Comparison of ENCODE assay signal across 33 mouse cellular contexts in the genomic region with DNA sequence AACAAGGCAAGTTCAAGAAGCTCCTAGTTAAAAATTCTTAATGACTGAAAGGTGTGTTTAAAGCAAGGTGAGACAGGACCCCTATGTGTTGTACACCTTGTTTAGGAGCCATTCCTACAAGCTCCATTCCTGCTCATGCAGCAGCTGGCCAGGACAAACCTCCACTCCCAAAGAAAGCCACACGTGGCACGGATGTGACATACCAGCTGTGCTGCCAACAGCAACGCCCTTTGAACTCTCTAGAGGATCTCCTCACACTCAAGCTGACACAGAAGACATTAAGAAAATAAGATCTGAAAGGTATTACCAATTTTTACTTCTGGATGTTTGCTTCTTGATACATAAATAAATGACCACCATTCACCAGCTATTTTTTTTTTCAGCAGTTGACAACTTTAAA. TPM values are rescaled to one million over a fixed set of nuclear protein-coding genes. Genes with fewer than 3 reads are reported as not detected.
A peak's percentile ranks its signal among the peaks of the same experiment; 100 is the strongest.
DNase-seq lines count a peak whose midpoint lies in the region; ATAC-seq lines count a peak whose summit lies in the region.
"Had no signal": no experiment of that assay in that cellular context is flagged by ENCODE, and none has a peak within 500 bp of the region (broad histone marks: within the 10 kb centered on the region; RNA-seq: fewer than 3 reads in every experiment).

No protein-coding gene starts in this region.

- no peaks in the 10 kb centered on the region for H3K9me3 ChIP-seq in kidney, embryonic 16.5 days (ENCODE audit: low read length)
- H3K9me3 ChIP-seq: embryonic facial prominence, embryonic 10.5 days; embryonic facial prominence, embryonic 15.5 days; forebrain, embryonic 12.5 days; limb, embryonic 12.5 days; megakaryocyte, embryonic 14.5 days; midbrain, embryonic 12.5 days; neural tube, embryonic 13.5 days had no signal

- H3K4me1 ChIP-seq in kidney, embryonic 16.5 days (ENCODE audit: insufficient read depth, low read length) = no peaks in the 10 kb centered on the region
- H3K4me1 ChIP-seq: embryonic facial prominence, embryonic 10.5 days; embryonic facial prominence, embryonic 15.5 days; forebrain, embryonic 12.5 days; limb, embryonic 12.5 days; midbrain, embryonic 12.5 days; neural tube, embryonic 13.5 days had no signal

- H3K36me3 ChIP-seq in kidney, embryonic 16.5 days (ENCODE audit: insufficient read depth, low read length) = no peaks in the 10 kb centered on the region
- H3K36me3 ChIP-seq: limb, embryonic 12.5 days had no signal

- peak; percentile 29 for DNase-seq in embryo, embryonic 10 days (ENCODE audit: low spot score)
- no peak for DNase-seq in embryo, embryonic 9.5 days (ENCODE audit: extremely low spot score)
- DNase-seq in kidney, adult 18-20 months = peak; percentile 25
- peak; percentile 45 for DNase-seq in kidney, adult 9 months
- peak; percentile 30 to 68 for DNase-seq in kidney, postnatal 36 days
- DNase-seq in frontal cortex, adult 2 months (ENCODE audit: extremely low spot score in 1 of 2, low spot score in 1 of 2) = no peak
- no peak for DNase-seq in Muller cell, postnatal 12 days (ENCODE audit: inconsistent ontology term)
- DNase-seq: adrenal gland, adult 2 months; cerebellum, adult 11 months; cerebellum, adult 9-10 months; cerebellum, postnatal 36 days; forebrain, postnatal 0 days; gastrocnemius, postnatal 10 days; heart, adult 11 months; heart, postnatal 4 days; liver, postnatal 0 days; lung, postnatal 36 days; thymus, adult 2 months; thymus, postnatal 4 days had no signal

- H3K4me3 ChIP-seq in kidney, embryonic 16.5 days (ENCODE audit: low read length) = no peak overlapping the region
- H3K4me3 ChIP-seq: embryonic facial prominence, embryonic 10.5 days; embryonic facial prominence, embryonic 15.5 days; forebrain, embryonic 12.5 days; layer of hippocampus, adult 2 months; left cerebral cortex, adult 2 months; limb, embryonic 12.5 days; megakaryocyte, embryonic 14.5 days; midbrain, embryonic 12.5 days; neural tube, embryonic 13.5 days had no signal

- no peak overlapping the region for H3K4me2 ChIP-seq in kidney, embryonic 16.5 days (replicated peaks; ENCODE audit: low read depth, low read length)
- H3K4me2 ChIP-seq: embryonic facial prominence, embryonic 15.5 days; forebrain, embryonic 12.5 days; heart, embryonic 11.5 days; hindbrain, embryonic 14.5 days; limb, embryonic 12.5 days; liver, embryonic 11.5 days; midbrain, embryonic 12.5 days; neural tube, embryonic 13.5 days had no signal

- 39% methylated on average over 3 of the region's 3 CpGs for WGBS in kidney, embryonic 16.5 days

- no peak for ATAC-seq in kidney, embryonic 16.5 days (ENCODE audit: low FRiP score, low TSS enrichment)
- ATAC-seq: forebrain, postnatal 0 days; inflammation-experienced regulatory T-cells, adult 6 months; liver, postnatal 0 days had no signal

- no peak overlapping the region for H3K9ac ChIP-seq in kidney, embryonic 16.5 days (replicated peaks; ENCODE audit: low read length)
- H3K9ac ChIP-seq: embryonic facial prominence, embryonic 15.5 days; forebrain, embryonic 12.5 days; forebrain, postnatal 0 days; hindbrain, embryonic 14.5 days; limb, embryonic 12.5 days; liver, postnatal 0 days; midbrain, embryonic 12.5 days; neural tube, embryonic 13.5 days had no signal

- no peaks in the 10 kb centered on the region for H3K27me3 ChIP-seq in kidney, embryonic 16.5 days (ENCODE audit: insufficient read depth, low read length)
- H3K27me3 ChIP-seq: embryonic facial prominence, embryonic 15.5 days; forebrain, embryonic 12.5 days; limb, embryonic 12.5 days; midbrain, embryonic 12.5 days; neural tube, embryonic 13.5 days had no signal

- H3K27ac ChIP-seq in kidney, embryonic 16.5 days (ENCODE audit: low read length) = no peak overlapping the region
- H3K27ac ChIP-seq: embryonic facial prominence, embryonic 10.5 days; embryonic facial prominence, embryonic 15.5 days; forebrain, embryonic 12.5 days; hindbrain, embryonic 14.5 days; layer of hippocampus, adult 2 months; left cerebral cortex, adult 2 months; limb, embryonic 12.5 days; midbrain, embryonic 12.5 days; neural tube, embryonic 13.5 days had no signal

RNA-seq across cellular contexts. Expression of a gene that starts 59.0 kb away (rescaled TPM):
- polyA plus RNA-seq in kidney, embryonic 16.5 days (2015; fragmentation: Nextera tagmentation; extraction: Ambion mirVana) = 25.9 and 26.8 TPM in 2 replicates
- 26.4 and 26.8 TPM in 2 replicates for polyA plus RNA-seq in frontal cortex, adult 2 months (2012; rRNA removed)

Comparison
In these comparisons a context has a peak if more than half of its experiments do, and no peak if none do; other contexts are left out.
1. DNase-seq: peak in embryo, embryonic 10 days (single experiment), kidney, adult 18-20 months (single experiment), kidney, adult 9 months (single experiment) and kidney, postnatal 36 days (2 of 2); none in embryo, embryonic 9.5 days (single experiment), frontal cortex, adult 2 months (0 of 2) and Muller cell, postnatal 12 days (single experiment).